ENCODE assay signal across 9 mouse cellular contexts in genomic region chr11:98001986-98002385, GRCm38 (mm10). TPM values are rescaled to one million over a fixed set of nuclear protein-coding genes. Genes with fewer than 3 reads are reported as not detected.
DNase-seq lines count a peak whose midpoint lies in the region; ATAC-seq lines count a peak whose summit lies in the region.
"Had no signal": no experiment of that assay in that cellular context is flagged by ENCODE, and none has a peak within 500 bp of the region (broad histone marks: within the 10 kb centered on the region; RNA-seq: fewer than 3 reads in every experiment).

No protein-coding gene starts in this region.

- no peak overlapping the region for H3K4me3 ChIP-seq in heart, embryonic 14.5 days (ENCODE audit: control insufficient read depth in 1 of 2, insufficient read depth in 1 of 2, low read depth in 1 of 2, low read length in 2 of 2)
- H3K4me3 ChIP-seq in intestine, embryonic 15.5 days (replicated peaks) = no peak overlapping the region
- H3K4me3 ChIP-seq: hindbrain, embryonic 12.5 days had no signal

- no peaks in the 10 kb centered on the region for H3K36me3 ChIP-seq in heart, embryonic 14.5 days (ENCODE audit: control insufficient read depth, insufficient read depth, low read length)
- no peaks in the 10 kb centered on the region; the same call in 1 of the 2 replicates for H3K36me3 ChIP-seq in intestine, embryonic 15.5 days

- WGBS in heart, embryonic 14.5 days = 54% methylated on average over 6 of the region's 6 CpGs
- 69% methylated on average over 6 of the region's 6 CpGs for WGBS in intestine, embryonic 15.5 days

- no peak for ATAC-seq in heart, embryonic 14.5 days (ENCODE audit: insufficient number of reproducible peaks, insufficient read depth, low FRiP score, low read depth)
- no peak for ATAC-seq in intestine, embryonic 15.5 days

- no peak for DNase-seq in heart, adult 18-20 months
- peak; percentile 13 for DNase-seq in urinary bladder, adult 2 months (ENCODE audit: low spot score)
- DNase-seq in urinary bladder, adult 18-20 months (ENCODE audit: low spot score in 2 of 2) = no peak
- DNase-seq in naive thymus-derived CD4-positive, alpha-beta T cell, adult 2 months (ENCODE audit: low read depth) = peak; percentile 54
- no peak for DNase-seq in kidney, adult 11 months

- H3K27ac ChIP-seq in heart, embryonic 14.5 days (replicated peaks in 1 of 2; ENCODE audit: control insufficient read depth in 1 of 2, insufficient read depth in 1 of 2, low read depth in 2 of 2, low read length in 2 of 2) = no peak overlapping the region
- no peak overlapping the region for H3K27ac ChIP-seq in intestine, embryonic 15.5 days
- H3K27ac ChIP-seq: hindbrain, embryonic 12.5 days had no signal

- no peaks in the 10 kb centered on the region for H3K9me3 ChIP-seq in heart, embryonic 14.5 days (ENCODE audit: control insufficient read depth, low read length)
- H3K9me3 ChIP-seq in intestine, embryonic 15.5 days = no peaks in the 10 kb centered on the region; the same call in 1 of the 2 replicates
- H3K9me3 ChIP-seq: hindbrain, embryonic 12.5 days had no signal

- peaks cover 11 to 18% of the 10 kb centered on the region in 2 experiments for H3K4me1 ChIP-seq in heart, embryonic 14.5 days (ENCODE audit: control insufficient read depth in 2 of 2, insufficient read depth in 2 of 2, low read length in 2 of 2)
- peaks cover 12% of the 10 kb centered on the region; the same call in 1 of the 2 replicates for H3K4me1 ChIP-seq in intestine, embryonic 15.5 days (replicated peaks)

- H3K27me3 ChIP-seq in heart, embryonic 14.5 days (ENCODE audit: control insufficient read depth, insufficient read depth, low read length) = peaks cover 35% of the 10 kb centered on the region
- H3K27me3 ChIP-seq in intestine, embryonic 15.5 days (replicated peaks) = peaks cover 7% of the 10 kb centered on the region

- no peak overlapping the region for H3K9ac ChIP-seq in heart, embryonic 14.5 days (ENCODE audit: low read length)
- H3K9ac ChIP-seq in intestine, embryonic 15.5 days = no peak overlapping the region
- H3K9ac ChIP-seq: hindbrain, embryonic 12.5 days had no signal

- H3K4me2 ChIP-seq in heart, embryonic 14.5 days (ENCODE audit: low read length) = peak overlapping the region; percentile 54; the same call in 1 of the 2 replicates
- no peak overlapping the region for H3K4me2 ChIP-seq in intestine, embryonic 15.5 days (replicated peaks)

RNA-seq across cellular contexts. Expression of gene Arl5c, which starts 6.0 kb away (rescaled TPM):
- 3.2 and 4.0 TPM in 2 replicates for polyA plus RNA-seq in heart, embryonic 14.5 days (2014; fragmentation: Nextera tagmentation; extraction: Ambion mirVana)
- total RNA-seq in heart, adult 18-20 months (2021) = 1 to 10 TPM in 1 of 2 experiments, not detected in 1; 1.1 TPM
- polyA plus RNA-seq in urinary bladder, adult 2 months (2012; rRNA removed) = 3.2 and 3.9 TPM in 2 replicates
- polyA plus RNA-seq in intestine, embryonic 15.5 days (2015; fragmentation: Nextera tagmentation; extraction: Ambion mirVana) = 7.6 and 11.8 TPM in 2 replicates

RNA-seq across cellular contexts. Expression of gene Plxdc1, which starts 15.7 kb away (rescaled TPM):
- 0.43 and 0.66 TPM in 2 replicates for polyA plus RNA-seq in heart, embryonic 14.5 days (2014; fragmentation: Nextera tagmentation; extraction: Ambion mirVana)
- total RNA-seq in heart, adult 18-20 months (2021) = 1 to 10 TPM; 3.2 to 4.6 TPM
- 3.6 and 5.3 TPM in 2 replicates for polyA plus RNA-seq in urinary bladder, adult 2 months (2012; rRNA removed)
- polyA plus RNA-seq in intestine, embryonic 15.5 days (2015; fragmentation: Nextera tagmentation; extraction: Ambion mirVana) = 0.47 and 0.49 TPM in 2 replicates

RNA-seq across cellular contexts. Expression of gene Cacnb1, which starts 20.8 kb away (rescaled TPM):
- 7.1 and 7.9 TPM in 2 replicates for polyA plus RNA-seq in heart, embryonic 14.5 days (2014; fragmentation: Nextera tagmentation; extraction: Ambion mirVana)
- 1 to 10 TPM; 5.1 to 5.9 TPM for total RNA-seq in heart, adult 18-20 months (2021)
- 12.1 and 12.4 TPM in 2 replicates for polyA plus RNA-seq in urinary bladder, adult 2 months (2012; rRNA removed)
- polyA plus RNA-seq in intestine, embryonic 15.5 days (2015; fragmentation: Nextera tagmentation; extraction: Ambion mirVana) = 6.5 and 7.5 TPM in 2 replicates

RNA-seq across cellular contexts. Expression of gene Rpl19, which starts 24.5 kb away (rescaled TPM):
- 721 and 767 TPM in 2 replicates for polyA plus RNA-seq in heart, embryonic 14.5 days (2014; fragmentation: Nextera tagmentation; extraction: Ambion mirVana)
- total RNA-seq in heart, adult 18-20 months (2021) = 100 to 1,000 TPM; 537 to 590 TPM
- 1,600 and 1,809 TPM in 2 replicates for polyA plus RNA-seq in urinary bladder, adult 2 months (2012; rRNA removed)
- 1,063 and 1,131 TPM in 2 replicates for polyA plus RNA-seq in intestine, embryonic 15.5 days (2015; fragmentation: Nextera tagmentation; extraction: Ambion mirVana)

RNA-seq across cellular contexts. Expression of gene Stac2, which starts 51.3 kb away (rescaled TPM):
- 0.59 and 0.78 TPM in 2 replicates for polyA plus RNA-seq in heart, embryonic 14.5 days (2014; fragmentation: Nextera tagmentation; extraction: Ambion mirVana)
- total RNA-seq in heart, adult 18-20 months (2021) = under 1 TPM; 0.15 to 0.25 TPM
- polyA plus RNA-seq in urinary bladder, adult 2 months (2012; rRNA removed) = 0.14 and 0.41 TPM in 2 replicates
- polyA plus RNA-seq in intestine, embryonic 15.5 days (2015; fragmentation: Nextera tagmentation; extraction: Ambion mirVana) = 0.16 and 0.29 TPM in 2 replicates
- total RNA-seq: megakaryocyte-erythroid progenitor cell, adult 5-6 weeks had no signal

Comparison
In these comparisons a context has a peak if more than half of its experiments do, and no peak if none do; other contexts are left out.
1. DNase-seq: peak in urinary bladder, adult 2 months (single experiment) and naive thymus-derived CD4-positive, alpha-beta T cell, adult 2 months (single experiment); none in heart, adult 18-20 months (0 of 2), urinary bladder, adult 18-20 months (0 of 2) and kidney, adult 11 months (single experiment).